Mouse (Mus musculus) kidney, postnatal 36 days (tissue): ENCODE data around the gene Rnf145.

ENCODE experiments used
- DNase-seq, 2 experiments: peaks; one replicate each; pipeline ENCODE4 v3.0.0; 2021 to 2022; ENCODE audit warnings: mixed read lengths in 2 of 2

Rnf145 gene

DNA sequence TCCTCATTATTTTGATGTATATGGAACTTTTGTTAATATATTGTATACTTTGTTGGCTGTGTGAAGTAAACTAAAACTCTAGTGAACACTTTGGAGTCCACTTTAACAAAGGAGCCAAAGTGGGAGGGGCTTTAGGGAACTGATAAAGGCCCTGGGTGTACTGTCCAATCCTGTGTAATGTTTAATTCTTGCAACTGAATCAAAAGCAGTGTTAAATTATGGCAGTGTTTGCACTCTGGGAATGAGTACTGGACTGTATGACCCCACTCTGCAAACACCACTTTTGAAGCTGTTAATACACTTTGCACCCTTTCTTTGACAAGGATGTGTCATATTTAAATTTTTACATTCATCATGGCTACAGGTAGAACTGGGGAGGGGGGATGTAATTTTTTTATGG is 46.2 kb downstream of the Rnf145 start:
- DNase-seq = no peak

DNA sequence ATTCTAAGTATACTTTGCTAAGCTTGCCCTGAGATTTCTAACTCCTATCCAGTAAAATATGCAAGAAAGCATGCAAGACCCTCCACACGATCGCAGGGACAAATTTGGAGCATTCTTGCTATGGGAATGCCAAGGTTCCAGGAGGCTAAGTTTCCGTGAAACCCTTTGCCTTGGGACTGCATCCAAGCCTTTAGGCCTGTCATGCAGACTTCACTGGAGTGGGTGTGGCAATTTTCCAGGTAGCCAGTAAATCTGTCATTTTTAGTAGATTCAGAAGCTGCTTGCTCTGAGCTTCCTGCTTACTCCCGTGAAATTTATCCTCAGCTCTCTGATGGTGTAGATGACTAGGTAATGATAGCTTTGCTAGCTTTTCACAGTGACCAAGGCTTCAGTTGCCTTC is 51.6 kb downstream of the Rnf145 start:
- peak; percentile 16 to 46 for DNase-seq

- no peak for DNase-seq
Measured at GRCm38 (mm10) chr11:44572781-44573180, 54.0 kb downstream of the Rnf145 start.

DNA sequence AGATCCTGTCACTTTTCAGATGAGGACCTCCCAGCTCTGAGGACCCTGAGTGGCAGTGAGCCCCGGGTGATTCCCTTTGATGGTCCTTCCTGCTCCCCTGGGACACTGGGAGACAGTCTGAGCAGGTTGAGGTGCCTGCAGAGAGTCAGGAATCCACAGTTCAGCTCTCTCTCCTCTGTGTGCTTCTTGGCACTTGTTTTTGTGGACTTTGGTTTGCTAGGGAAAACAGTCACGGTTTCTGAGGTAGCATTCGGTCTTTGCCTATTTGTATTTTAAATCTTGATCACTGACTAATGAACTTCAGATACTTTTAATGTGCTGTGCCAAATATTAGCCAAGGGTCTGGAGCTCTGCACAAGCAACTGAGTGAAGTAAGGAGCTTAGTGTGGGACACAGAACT is 54.6 kb downstream of the Rnf145 start:
- DNase-seq = peak; percentile 42 to 58

DNA sequence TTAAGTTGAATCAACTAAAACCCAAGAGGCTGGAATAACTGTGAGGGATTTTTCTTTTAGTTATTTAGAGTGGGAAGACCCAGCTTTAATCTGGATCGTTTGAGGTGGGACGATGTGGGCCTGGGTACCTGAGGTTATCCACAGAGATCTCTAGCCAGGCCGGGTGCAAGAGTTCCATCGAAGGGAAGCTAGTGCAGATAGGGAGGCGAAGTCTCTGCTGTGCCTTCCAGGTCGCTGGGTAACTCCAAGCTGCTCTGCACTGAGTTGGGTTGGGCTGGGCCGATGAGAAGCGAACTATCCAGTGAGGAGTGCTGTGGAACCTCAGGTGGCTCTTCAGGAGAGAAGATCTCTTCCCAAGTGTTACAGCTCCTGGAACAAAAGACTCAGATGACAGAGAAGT is 55.6 kb downstream of the Rnf145 start:
- DNase-seq = no peak

DNA sequence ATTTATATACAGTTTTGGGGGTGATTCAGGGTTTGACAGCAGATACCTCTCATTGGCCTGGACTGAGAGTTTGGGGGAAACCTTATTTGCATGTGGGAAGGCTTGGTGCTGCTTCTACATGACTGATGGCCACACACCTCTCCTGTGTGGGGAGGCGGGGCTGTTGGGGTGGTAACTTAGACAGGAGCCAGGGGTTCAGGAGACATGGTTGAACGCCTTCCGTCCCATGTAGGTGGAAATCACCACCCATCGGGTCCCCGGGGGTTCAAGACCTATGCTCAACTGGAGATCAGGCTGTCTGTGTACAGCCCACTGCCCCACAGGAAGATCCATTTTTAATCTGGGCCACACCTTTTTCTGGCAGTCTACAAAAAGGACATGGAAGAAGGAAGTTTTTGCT is 56.1 kb downstream of the Rnf145 start:
- no peak for DNase-seq

DNA sequence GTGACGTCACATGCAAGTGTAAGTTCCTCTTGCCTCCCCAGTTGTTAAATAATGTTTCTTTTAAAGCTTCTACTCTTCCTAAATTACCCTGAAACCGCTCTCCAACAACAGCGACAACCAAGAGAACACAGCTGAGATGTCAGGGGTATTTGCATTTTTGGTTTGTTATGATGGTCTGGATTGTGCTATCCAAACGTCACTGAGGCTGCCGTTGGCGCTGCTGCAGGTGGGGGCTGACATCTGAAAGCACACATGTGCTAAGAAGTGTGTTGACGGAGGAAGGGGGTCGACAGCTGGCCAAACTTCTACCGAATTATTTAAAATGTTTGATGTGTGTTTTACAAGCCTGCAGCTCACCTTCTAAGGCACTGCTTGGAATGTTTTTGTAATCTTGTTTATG is 59.1 kb downstream of the Rnf145 start:
- no peak for DNase-seq

DNA sequence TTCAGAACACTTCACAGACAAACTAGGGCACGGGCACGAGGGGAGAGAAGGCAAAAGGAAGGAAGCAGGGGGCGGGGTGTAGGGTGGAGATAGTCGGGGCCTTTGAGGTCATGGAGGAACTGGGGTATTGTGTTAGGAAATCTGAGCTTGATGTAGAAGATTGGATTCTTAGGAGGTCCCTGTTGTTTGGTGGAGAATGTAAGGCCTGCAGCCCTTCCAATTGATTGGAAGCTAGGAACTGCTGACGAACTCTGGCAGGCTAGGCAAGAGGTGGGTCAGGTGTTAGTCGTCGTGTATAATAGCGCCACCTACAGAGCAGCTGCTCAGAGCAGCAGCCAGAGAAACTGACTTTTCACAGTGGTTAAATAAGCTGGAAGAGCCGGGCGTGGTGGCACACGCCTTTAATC is 62.5 kb downstream of the Rnf145 start:
- peak; percentile 78 for DNase-seq

DNA sequence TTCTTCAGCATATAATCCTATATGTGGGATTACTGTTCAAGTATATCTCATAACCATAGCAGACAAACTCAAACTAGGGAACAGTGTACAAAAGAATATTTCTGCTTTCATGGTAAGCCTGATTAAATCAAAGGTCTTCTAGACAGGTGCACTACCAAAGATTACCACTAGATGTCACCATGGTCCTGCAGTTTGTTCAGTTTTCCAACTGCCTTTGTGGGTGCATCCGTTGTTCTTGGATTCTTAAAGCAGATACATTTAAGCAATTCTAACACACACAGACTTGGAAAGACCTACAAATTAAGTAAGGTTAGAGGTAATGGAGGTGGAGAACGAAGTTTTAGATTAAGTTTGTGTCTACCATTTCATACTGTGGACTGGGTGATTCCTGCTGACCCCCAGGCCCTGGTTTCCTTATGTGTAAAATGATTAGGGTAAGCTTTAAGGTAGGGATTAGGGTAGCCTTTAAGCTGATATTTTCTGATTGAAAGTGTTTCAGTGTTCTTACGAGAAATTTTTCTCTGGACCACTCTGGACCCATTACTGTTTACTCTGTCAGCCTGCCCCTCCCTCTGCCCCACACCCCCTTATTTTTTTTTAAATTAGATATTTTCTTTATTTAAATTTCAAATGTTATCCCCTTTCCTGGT is 67.4 kb downstream of the Rnf145 start:
- DNase-seq = peak; percentile 64 to 78

GRCm38 (mm10) chr11:44593016-44593415 is 74.3 kb downstream of the Rnf145 start:
- no peak for DNase-seq

GRCm38 (mm10) chr11:44594768-44595167 is 76.0 kb downstream of the Rnf145 start:
- no peak for DNase-seq

DNA sequence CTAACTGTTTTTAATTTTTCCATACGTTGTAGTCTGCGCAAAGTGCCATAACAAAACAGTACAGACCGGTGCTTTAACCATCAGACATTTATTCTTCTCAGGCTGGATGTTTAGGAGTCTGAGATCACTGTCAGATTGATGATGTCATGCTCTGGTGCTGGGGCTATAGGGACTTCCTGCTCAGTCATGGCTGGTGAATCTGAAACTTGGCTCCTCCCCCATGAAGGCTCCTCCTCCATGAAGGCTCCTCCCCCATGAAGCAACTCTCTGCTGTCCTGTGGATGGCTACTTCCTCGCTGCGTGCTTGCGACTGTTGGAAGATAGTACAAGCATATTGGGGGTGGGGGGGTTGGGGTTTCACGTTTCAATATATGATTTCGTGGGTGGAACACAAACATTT is 88.1 kb downstream of the Rnf145 start:
- no peak for DNase-seq

GRCm38 (mm10) chr11:44608646-44609045 is 89.9 kb downstream of the Rnf145 start:
- DNase-seq = no peak

DNA sequence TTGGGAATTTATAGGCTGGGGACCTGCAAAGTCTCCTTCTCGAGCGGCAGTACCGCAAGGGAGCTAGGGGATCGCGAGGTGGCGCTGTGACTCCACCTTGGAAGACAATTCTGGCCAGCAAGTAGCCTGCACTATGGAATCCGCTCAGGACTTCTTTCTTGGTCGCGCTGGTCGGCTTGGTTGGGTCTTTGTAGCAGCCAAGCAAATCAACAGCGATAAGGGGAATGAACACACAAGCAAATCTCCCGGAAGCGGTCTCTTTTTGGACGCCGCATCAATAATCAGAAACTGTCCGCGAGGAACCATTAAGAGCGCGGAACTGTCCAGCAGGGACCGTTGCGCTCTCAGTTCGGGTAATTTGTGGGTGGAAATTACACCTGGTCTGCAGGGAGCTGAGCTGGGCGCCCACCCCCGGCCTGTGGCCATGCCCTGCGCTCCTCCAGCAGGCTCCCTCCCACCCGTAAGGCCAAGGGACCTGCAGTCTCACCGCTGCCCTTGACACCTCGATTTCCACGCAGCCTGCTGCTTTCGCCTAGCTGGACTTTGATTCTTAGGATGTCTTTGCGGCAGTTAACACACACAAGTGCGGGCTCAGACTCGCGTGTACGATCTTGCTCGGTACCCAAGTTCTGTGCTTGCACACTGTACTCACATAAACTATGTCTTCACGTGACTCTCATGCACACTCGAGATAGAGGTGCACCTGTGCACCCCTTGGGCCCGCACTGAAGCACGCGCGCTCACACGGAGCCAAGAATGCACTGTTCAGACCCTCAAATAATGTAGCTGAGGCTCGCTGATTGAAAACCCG is 92.4 kb downstream of the Rnf145 start:
- DNase-seq = peak; percentile 83 to 96

- no peak for DNase-seq
Measured at GRCm38 (mm10) chr11:44612156-44612555, 93.4 kb downstream of the Rnf145 start.

- peak; percentile 53 to 70 for DNase-seq
Measured at GRCm38 (mm10) chr11:44612681-44613410, 94.1 kb downstream of the Rnf145 start.

DNA sequence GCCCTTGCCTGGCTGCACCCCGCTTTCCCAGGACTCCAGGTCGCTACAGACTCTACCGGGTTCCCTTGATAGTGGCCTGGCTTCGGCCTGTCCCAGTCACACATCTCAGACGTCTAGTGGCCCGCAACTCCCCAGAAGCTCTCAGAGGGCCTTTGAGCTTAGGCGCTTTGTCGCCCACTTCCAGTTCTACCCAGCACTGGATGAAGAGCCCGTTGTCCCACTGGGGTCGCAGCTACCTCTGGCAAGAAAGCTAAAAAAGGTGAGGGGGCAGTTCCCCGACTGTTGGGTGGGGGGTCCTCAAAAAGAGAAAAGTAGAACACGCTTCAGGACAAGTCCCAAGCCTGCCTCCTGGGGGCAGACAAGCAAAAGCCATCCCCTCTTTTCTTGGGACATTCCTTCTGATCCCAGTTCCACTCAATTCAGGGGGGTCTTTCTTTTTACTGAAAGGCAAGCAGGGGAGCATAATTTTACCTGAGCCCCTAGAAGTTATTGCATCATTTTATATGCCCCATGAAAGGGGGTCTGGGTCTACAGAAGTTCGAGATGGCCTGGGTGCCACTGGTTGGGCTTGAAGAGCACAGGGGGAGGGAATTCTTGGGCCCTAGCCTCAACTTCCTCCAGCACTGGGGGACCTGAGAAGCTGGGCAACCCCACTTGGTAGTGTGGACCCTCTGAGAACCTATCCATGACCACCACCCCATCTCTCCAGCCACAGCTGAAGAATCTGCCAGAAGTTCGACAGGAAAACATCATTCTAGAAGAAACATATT is 94.8 kb downstream of the Rnf145 start:
- peak in 1 of 2 experiments; percentile 37 for DNase-seq
